Mouse (Mus musculus) brain, adult 2 months (tissue): ENCODE results near the gene Grid2.

Experiments used
- DNase-seq: peaks from one replicate; pipeline ENCODE4 v3.0.0; 2011; ENCODE audit warnings: low read depth, low spot score

Gene Grid2

DNA sequence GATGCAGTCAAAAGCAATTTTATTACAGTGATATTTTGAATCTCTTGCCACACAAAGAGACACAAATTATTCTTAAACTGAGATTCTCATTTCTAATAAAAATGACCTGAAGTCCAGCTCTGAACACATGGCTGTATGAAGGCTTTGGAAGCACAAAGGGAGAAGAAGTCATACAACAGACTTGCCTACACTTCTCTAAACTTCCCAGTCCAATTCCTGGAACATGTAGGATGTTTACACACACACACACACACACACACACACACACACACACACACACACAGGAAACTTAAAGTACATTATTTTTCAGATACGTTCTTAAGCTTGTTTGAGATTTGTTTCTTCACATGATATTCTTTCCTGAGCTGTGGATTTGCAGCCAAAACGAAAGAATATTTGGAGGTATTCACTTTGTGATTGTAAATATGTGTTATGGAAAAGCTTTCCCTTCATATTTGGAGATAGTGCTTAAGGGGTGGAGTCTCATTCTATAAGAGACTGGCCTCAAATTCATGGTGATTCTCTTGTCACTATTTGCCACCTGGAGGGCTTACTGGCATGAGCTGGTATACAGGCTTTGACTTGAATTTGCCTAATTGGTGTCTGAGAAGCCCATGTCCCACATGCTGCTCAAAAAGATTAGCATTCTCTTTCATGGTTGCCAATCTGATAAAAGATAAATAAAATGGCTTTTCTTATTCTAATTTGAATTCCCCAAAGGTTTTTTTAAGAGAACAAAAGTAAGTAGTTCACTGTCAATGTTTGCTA is 1049.2 kb downstream of the Grid2 start:
- no peak for DNase-seq

GRCm38 (mm10) chr6:64308631-64309030 is 1053.0 kb downstream of the Grid2 start:
- DNase-seq, result no peak

GRCm38 (mm10) chr6:64313132-64313531 is 1057.5 kb downstream of the Grid2 start:
- DNase-seq, result no peak

GRCm38 (mm10) chr6:64326936-64327335 is 1071.3 kb downstream of the Grid2 start:
- DNase-seq, result no peak

DNA sequence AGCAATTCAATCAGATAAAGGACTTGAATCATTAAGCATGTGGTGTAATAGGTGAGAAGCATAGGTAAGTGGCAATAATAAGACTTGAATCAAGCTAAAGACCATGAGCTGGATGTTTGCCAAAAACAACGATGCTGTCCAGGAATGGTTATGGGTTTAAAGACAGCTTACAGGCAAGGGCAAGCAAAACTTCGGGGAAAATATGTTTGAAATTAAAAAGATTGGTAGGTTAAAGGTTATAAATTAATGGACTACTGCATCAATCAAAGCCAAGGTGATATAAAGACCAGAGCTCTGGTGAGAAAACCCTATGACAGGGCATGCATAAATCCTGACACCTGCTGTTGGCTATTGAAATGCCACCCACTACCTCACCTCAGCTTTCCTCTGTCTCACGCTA is 1072.2 kb downstream of the Grid2 start:
- DNase-seq, result no peak

GRCm38 (mm10) chr6:64398413-64399098 is 1142.9 kb downstream of the Grid2 start:
- DNase-seq, result peak; percentile 20

- DNase-seq, result no peak
Measured at GRCm38 (mm10) chr6:64427658-64428057, 1172.0 kb downstream of the Grid2 start.

DNA sequence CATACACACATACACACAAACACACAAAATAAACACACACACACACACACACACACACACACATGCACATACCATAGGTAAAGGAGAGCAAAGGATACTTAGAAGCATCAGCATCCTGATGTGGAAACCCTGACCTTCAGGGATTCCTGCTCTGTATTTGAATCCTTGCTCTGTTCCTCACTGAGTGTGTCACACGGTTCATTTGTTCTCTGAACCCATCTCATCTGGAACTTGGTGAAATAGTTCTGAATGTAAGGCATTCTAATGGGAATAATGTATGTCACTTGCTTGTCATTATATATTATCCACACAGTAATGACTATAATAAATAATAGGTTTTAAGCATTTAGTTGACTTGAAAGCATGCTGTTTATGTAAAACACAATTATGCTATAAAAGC is 1173.2 kb downstream of the Grid2 start:
- no peak for DNase-seq

GRCm38 (mm10) chr6:64448127-64448526 is 1192.5 kb downstream of the Grid2 start:
- no peak for DNase-seq

DNA sequence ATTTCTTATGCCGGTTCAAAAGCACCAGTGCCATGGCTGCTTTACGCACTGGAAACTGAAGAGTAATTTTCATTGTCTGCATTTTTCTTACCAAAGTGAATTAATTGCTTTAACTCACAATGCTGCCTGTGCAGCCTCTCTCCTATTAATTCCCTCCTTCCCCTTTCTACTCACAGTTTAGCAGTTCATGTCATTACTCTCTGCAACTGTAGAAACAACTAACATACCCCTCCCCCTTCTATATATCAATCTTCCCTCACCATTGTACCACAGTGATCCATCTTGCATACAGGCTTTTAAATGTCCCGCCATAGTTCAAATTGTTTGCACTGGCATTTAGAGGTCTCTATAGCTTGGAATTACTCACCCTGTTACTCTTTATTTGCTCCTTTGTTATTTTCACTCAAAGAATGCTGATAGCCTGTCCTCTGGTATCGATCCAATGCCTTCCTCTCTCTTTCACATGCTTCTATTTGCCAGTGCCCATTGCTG is 1193.2 kb downstream of the Grid2 start:
- no peak for DNase-seq

GRCm38 (mm10) chr6:64450770-64451169 is 1195.1 kb downstream of the Grid2 start:
- no peak for DNase-seq

DNA sequence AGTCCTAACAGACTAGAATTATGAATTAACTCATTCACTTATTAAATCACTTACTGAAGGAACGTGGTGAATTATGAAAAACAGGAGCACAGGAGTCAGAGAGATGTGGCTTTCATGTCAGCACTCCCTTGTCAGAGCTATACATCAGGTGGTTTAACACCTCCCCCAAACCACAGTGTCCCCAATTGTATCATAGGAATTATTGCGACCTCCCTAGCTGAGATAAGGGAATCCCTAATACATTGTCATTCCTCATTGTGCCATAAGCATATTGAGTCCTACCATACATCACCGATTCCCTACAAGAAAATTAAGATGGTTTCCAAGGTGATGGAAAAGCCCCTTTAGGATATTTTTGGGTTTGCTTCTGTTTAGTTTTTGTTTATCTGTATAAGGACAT is 1224.2 kb downstream of the Grid2 start:
- no peak for DNase-seq

GRCm38 (mm10) chr6:64480592-64480991 is 1224.9 kb downstream of the Grid2 start:
- no peak for DNase-seq

DNA sequence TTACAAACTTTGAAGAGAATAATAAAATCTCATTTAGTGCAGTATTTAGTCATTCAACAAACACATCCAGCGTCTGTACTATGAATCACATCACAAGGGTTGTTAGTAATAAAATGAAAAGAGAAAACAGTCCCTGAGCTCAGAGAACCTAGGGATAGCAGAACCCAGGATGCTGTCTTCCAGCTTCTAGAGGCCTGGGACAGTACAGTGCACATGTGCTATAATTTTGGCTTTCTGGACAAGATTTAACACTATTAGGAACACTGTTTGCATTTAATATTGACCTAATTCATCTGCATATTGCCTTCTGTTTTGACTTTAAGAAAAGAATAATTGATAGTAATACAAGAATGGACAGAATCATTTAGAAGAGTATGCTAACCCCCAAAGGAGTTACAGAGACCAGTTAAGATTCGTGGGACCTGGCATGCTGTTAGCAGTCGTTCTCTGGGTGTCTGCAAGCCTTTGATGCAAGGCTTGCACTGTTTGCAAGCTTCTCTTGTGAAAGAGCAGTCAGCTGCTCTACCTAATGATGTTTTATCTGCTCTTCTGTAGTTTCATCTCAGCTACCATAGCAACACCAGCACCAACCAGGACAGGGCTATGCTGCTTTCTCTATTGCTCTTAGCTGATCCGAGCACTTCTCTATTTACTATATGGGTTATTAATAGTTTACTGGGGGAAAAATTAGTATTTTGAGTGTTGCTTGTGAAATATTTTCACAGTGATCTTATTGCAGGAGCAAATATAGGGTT is 1234.8 kb downstream of the Grid2 start:
- DNase-seq, result peak; percentile 62

DNA sequence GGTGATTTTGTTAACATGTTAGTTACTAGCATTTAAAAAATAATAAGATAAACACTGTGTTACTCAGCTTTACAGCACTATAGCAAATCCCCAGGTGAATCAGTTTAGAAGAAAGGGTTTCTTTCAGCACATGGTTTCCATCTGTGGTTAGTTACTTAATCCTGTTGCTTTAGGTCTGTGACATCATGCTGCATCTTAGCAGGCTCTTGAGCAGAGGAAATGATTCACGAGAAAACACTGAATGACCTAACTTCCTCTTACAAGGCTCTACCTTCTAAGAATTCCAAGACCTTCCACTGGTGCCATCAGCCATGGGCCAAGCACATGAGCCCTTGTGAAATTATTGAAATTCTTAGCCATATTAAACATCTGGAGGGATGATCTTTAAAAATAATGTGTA is 1248.7 kb downstream of the Grid2 start:
- no peak for DNase-seq

- no peak for DNase-seq
Measured at GRCm38 (mm10) chr6:64542168-64542567, 1286.5 kb downstream of the Grid2 start.

GRCm38 (mm10) chr6:64553645-64554044 is 1298.0 kb downstream of the Grid2 start:
- DNase-seq, result no peak

DNA sequence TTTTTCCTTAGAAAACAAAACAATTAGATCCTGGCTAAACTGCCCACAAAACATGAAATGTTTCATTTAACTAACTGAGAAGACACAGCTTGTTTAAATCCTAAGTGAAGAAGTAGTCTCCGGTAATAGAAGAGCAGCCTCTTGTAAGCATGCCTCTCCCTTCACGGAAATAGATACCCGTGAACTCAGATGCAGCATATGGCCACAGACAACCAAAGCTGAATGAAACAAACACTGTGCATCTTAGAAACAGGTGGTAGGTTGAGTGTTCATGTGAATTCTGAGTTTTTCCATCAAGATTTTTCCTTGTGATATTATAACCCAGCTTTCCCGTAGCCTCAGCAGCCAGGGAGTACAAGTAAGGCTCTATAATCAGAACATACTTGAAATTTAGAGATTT is 1299.5 kb downstream of the Grid2 start:
- peak; percentile 28 for DNase-seq

GRCm38 (mm10) chr6:64568599-64568998 is 1312.9 kb downstream of the Grid2 start:
- DNase-seq, result peak; percentile 69

- no peak for DNase-seq
Measured at GRCm38 (mm10) chr6:64581338-64581737, 1325.7 kb downstream of the Grid2 start.

DNA sequence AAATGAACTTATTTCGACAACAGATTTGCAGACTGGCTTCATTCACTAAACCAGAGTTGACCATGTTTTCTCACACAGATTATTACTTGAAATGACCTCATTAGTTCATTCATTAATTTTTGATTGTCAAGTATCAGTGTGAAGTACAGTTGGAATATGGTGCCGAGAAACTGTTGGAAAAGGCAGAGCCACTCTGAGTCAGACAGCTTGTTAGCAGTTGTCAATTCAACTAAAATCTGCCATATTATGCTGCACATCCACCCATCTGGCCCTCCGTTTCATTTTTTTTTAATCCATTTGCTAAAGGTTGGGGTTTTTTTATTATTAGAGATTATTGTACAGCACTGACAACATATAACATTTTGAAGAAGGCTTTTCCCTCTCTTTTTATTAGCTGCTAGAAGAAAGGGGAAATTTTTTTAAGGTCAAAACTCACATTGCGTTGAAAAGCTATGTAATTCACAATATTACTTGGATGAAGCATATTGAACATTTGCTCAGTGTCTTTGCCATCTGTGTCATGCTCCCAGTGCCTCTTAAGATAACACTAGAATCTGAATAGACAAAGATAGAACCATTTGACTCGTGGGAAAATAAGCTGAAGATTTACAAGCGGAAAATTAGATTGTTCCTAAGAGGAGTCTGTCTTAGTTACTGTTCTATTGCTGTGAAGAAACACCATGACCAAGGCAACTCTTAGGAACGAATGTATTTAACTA is 1333.0 kb downstream of the Grid2 start:
- peak; percentile 32 for DNase-seq

GRCm38 (mm10) chr6:64596261-64596660 is 1340.6 kb downstream of the Grid2 start:
- DNase-seq, result peak; percentile 59
